Mouse (Mus musculus) thymus, postnatal 0 days (tissue): ENCODE data around the gene Ndc1. TPM values are rescaled to one million over a fixed set of nuclear protein-coding genes. Genes with fewer than 3 reads are reported as not detected.

Experiments
- DNase-seq: peaks from one replicate; pipeline ENCODE4 v3.0.0-alpha.2; 2015; ENCODE audit warnings: low spot score
- microRNA-seq: library from miRNA; unstranded; fragments of <30 nt; microRNA quantifications from one replicate; pipeline ENCODE4, GENCODE M21; 2016; ENCODE audit warnings: borderline number of aligned reads
- polyA plus RNA-seq: library from polyadenylated mRNA; unstranded; fragments of >200 nt; fragmentation: Nextera tagmentation; extraction: Ambion mirVana; gene quantifications from 2 replicates; pipeline ENCODE4 v1.2.1, GENCODE M21; 2015

Gene Ndc1
- polyA plus RNA-seq, 1 experiment from 2014 or later, result 14.9 TPM

- DNase-seq, result no peak
Observed at GRCm38 (mm10) chr4:107440306-107440705, 72.7 kb downstream of the Ndc1 start.

DNA sequence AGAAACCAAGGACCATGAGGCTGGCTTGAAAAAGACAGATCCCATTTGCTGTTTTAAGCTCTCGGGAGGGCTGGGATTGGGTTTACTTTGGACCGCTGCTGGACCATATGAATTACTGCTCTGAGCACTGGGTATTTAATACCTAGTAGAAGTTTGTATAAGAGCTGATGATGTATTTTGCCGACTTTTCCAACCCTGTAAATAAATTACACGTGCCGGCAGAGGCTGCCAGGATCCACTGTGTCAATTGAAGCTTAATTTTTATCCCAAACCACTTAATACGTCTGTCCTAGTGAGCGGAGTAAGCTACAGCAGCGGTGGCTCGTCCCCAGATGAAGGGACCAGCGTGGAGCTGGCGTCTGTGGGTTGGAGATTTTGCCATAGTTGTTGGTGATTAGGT, 74.7 kb downstream of the Ndc1 start:
- DNase-seq, result no peak

DNA sequence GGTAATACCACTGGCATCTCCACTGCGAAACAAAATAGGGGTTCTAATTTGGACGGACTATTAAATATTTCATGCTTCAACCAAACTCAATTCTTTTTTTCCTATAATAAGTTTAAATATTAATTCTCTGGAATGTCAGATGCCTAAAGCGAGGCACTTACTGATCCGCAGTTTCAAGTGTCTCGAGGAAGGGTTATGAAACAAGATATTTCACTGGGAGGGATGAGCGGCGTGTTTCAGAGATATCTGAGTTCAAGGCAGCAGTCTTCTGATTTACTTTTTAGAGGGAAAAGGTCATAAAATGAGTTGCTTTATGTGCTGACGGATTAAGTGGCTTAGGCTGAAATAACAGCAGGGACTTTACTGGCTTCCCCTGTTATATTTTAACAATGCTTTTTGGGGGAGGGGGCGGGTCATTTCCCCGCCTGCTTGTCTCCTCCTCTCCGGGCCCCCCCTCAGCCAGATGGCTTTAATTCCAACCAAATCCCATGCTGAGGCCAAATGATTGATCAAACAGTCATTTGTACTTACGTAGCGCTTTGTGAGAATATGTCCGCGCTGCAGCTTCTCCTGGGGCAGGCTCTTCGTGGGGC, 75.4 kb downstream of the Ndc1 start:
- DNase-seq, result no peak

GRCm38 (mm10) chr4:107443621-107444020, 76.0 kb downstream of the Ndc1 start:
- DNase-seq, result no peak

DNA sequence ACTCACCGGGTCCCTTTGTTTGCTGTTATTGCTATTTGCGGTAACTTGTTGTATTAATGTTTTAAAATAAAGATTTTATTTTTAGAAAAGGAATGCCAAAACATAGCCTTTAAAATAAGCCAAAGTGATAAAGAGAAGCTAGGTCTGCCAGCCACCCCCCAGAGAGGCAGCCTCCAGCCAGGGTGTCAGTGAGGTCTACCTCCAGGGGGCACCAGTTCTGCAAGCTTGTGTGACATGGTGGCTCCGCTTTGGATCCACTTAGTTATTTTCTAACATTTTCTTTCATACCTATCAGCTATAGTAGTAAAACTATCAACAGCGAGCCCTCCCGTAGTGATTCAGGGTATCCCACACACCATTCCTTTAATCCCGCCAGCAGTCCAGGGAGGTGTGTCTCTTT, 80.9 kb downstream of the Ndc1 start:
- no peak for DNase-seq

GRCm38 (mm10) chr4:107449519-107449918, 81.9 kb downstream of the Ndc1 start:
- DNase-seq, result no peak

DNA sequence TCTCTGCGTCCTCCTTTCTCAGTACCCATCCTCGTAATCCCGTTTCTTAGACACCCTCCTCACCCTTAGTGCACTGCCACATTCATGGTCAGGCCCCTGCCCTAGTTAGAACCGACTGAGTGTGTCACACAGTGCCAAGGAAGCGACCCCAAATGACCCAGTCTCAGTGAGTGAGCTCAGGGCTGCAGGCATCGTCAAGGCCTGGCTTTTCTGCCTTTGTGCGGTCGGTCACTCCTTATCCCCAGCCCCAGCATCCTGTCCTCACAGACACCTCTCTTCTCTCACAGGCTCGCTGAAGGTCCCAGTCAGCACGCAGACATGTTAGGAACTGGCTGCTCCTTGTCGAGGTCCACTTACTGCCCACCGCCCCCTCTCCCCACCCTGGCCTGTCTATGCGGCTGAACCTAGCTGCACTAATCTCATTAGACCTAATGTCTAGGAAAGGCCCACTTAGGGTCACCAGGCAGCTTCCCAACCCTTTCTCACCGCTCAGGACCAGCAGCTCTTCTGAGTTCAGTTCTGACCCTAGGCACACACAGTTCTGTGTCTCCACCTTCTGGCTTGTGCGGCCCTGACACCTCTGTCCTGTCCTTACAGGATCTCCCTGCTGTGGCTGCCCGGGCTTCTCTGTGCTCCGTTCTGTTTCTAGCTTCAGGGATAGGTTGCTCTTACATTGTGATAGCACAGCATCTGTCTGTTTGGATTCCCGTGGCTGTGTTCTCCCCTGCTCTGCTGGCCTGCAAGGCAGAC, 84.9 kb downstream of the Ndc1 start:
- no peak for DNase-seq

- DNase-seq, result peak; percentile 93
Observed at GRCm38 (mm10) chr4:107453141-107453984, 85.8 kb downstream of the Ndc1 start.

GRCm38 (mm10) chr4:107457602-107458001, 90.0 kb downstream of the Ndc1 start:
- DNase-seq, result no peak

- DNase-seq, result no peak
Observed at GRCm38 (mm10) chr4:107458907-107459306, 91.3 kb downstream of the Ndc1 start.

DNA sequence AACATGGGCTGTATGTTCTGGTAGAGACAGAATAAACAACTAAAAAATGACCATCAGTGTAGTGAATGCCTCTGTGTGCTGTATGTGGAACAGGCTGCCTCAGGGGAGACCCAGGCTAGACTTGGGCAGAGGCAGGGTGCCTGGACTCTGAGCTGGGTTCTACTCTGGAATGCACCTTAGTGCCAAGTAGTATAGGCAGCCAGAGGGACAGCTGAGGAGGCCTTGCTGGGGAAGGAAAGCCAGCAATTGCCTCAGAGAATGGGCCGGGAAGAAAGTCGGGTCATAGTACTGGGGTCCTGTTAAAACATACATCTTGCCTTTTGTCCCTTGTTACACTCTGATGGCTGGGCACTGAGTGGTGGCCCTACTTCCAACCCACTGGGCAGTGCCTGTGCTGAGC, 91.9 kb downstream of the Ndc1 start:
- DNase-seq, result no peak

DNA sequence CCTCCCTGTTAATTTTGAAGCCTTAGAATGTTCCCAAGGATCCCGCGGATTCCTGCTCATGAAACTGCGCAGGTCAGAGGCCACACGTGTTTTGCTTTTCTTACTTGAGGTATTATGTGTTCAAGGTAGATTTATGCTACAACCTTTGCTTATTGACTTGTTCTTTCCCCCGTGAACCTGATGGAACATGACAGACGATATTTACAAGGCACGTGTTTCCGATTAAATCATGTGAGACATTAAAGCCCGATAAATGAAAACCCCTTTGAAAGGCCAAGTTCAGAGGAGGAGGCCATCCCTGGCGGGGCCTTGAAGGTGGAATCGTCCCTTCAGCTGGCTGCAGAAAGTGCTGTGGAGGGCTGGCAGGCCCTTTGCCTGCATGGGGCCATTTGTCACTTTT, 92.9 kb downstream of the Ndc1 start:
- DNase-seq, result no peak

Small RNAs within 50 kb of the gene (microRNA-seq; reads per million reads assigned to microRNA genes)
- not detected for gene Gm24804

Other genes starting within 250 kb of the Ndc1 start
- gene Tmem59, start 189.4 kb upstream of the Ndc1 start, polyA plus RNA-seq, result 373 and 377 TPM in 2 replicates
- gene Tceanc2, start 188.7 kb upstream of the Ndc1 start, polyA plus RNA-seq, result 48.4 and 67.1 TPM in 2 replicates
- gene Ldlrad1, start 158.6 kb upstream of the Ndc1 start, polyA plus RNA-seq, result 0.19 and 0.38 TPM in 2 replicates
- 127 and 129 TPM in 2 replicates for gene Lrrc42, start 114.3 kb upstream of the Ndc1 start, polyA plus RNA-seq
- gene Hspb11, start 114.2 kb upstream of the Ndc1 start, polyA plus RNA-seq, result 106 and 112 TPM in 2 replicates
- gene Dio1, start 60.6 kb upstream of the Ndc1 start, polyA plus RNA-seq, result 6.8 and 7.2 TPM in 2 replicates
- gene Yipf1, start 53.4 kb upstream of the Ndc1 start, polyA plus RNA-seq, result 84.3 and 87.2 TPM in 2 replicates
- 0.05 and 0.27 TPM in 2 replicates for gene Glis1, start 66.8 kb downstream of the Ndc1 start, polyA plus RNA-seq